In the genomic region with DNA sequence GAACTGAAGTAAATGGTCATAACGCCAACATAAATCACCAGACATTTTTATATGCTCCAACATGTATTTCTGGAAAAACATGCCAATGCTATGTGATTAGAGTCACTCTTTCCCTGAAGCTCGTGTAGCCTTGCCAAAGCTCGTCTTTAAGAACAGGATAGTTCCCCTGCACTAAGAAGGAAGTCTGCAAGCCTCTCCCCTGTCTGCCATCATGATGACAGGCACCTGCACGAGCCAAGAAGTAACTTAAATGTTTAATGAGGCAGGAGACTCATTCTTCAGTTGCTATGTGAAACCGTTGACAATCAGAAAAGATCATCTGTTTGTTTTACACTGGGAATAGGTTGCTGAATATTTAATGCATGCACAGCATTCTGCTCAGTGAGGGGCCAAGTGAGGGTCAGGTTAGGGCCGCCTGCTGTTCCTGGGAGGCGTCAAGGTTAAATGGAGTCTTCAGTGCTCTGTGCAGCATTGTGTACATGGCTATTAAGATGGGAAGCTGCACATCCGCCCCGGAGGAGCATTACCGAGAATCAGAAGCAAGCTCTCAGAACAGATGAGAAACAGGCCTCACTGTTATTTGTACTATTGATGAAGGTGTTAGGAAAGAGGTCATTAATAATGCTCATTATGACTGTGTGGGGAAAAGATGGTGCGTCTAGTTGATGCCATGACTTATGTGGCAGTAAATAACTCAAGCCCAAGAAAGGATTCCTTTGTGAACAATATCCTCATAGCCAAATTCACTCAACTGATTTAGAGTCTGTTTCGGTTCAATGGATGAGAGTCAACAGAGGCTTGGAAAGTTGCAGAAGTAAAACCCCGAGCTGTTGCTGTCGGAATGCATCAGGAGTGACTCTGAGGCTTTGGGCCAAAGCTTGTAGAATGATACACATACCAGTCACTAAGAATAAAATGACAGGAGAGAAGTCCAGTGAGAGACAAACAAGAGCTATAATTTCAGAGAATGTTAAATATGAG, we compare ENCODE assay signal across 13 mouse cellular contexts. TPM values are rescaled to one million over a fixed set of nuclear protein-coding genes. Genes with fewer than 3 reads are reported as not detected.
DNase-seq lines count a peak whose midpoint lies in the region; ATAC-seq lines count a peak whose summit lies in the region.
"Had no signal": no experiment of that assay in that cellular context is flagged by ENCODE, and none has a peak within 500 bp of the region (broad histone marks: within the 10 kb centered on the region; RNA-seq: fewer than 3 reads in every experiment).

No protein-coding gene starts in this region.

- no peaks in the 10 kb centered on the region for H3K36me3 ChIP-seq in forebrain, embryonic 12.5 days (replicated peaks)
- H3K36me3 ChIP-seq in forebrain, embryonic 11.5 days (ENCODE audit: control insufficient read depth, insufficient read depth, low read length), result no peaks in the 10 kb centered on the region
- no peaks in the 10 kb centered on the region for H3K36me3 ChIP-seq in midbrain, embryonic 11.5 days (ENCODE audit: control insufficient read depth, insufficient read depth, low read length)
- H3K36me3 ChIP-seq in midbrain, embryonic 10.5 days, result no peaks in the 10 kb centered on the region
- H3K36me3 ChIP-seq: embryonic facial prominence, embryonic 13.5 days had no signal

- H3K4me3 ChIP-seq in forebrain, embryonic 12.5 days (replicated peaks), result no peak overlapping the region
- H3K4me3 ChIP-seq in forebrain, embryonic 11.5 days (ENCODE audit: low read depth, low read length), result no peak overlapping the region
- no peak overlapping the region for H3K4me3 ChIP-seq in midbrain, embryonic 11.5 days (ENCODE audit: low read depth, low read length)
- no peak overlapping the region for H3K4me3 ChIP-seq in midbrain, embryonic 10.5 days
- H3K4me3 ChIP-seq: embryonic facial prominence, embryonic 13.5 days had no signal

- no peaks in the 10 kb centered on the region for H3K9me3 ChIP-seq in forebrain, embryonic 12.5 days
- no peaks in the 10 kb centered on the region for H3K9me3 ChIP-seq in forebrain, embryonic 11.5 days (ENCODE audit: control insufficient read depth, low read length)
- no peaks in the 10 kb centered on the region for H3K9me3 ChIP-seq in midbrain, embryonic 11.5 days (ENCODE audit: control insufficient read depth, low read length)
- no peaks in the 10 kb centered on the region for H3K9me3 ChIP-seq in midbrain, embryonic 10.5 days (replicated peaks)
- H3K9me3 ChIP-seq: embryonic facial prominence, embryonic 13.5 days had no signal

- no peak for DNase-seq in forebrain, embryonic 11.5 days (ENCODE audit: low spot score)
- no peak for DNase-seq in midbrain, embryonic 11.5 days (ENCODE audit: low spot score, missing footprints)
- no peak for DNase-seq in midbrain, embryonic 10.5 days (ENCODE audit: low spot score)
- peak; percentile 58 for DNase-seq in mesoderm, embryonic 11.5 days (ENCODE audit: low read depth, low spot score)
- DNase-seq in natural killer cell, adult 2 months (ENCODE audit: low spot score in 2 of 2), result no peak
- no peak for DNase-seq in right cerebral cortex, postnatal 25 days
- no peak for DNase-seq in kidney, adult 11 months
- DNase-seq: adrenal gland, postnatal 14 days; lung, postnatal 4 days had no signal

- H3K9ac ChIP-seq in forebrain, embryonic 12.5 days, result no peak overlapping the region
- no peak overlapping the region for H3K9ac ChIP-seq in forebrain, embryonic 11.5 days (ENCODE audit: low read length)
- H3K9ac ChIP-seq in midbrain, embryonic 11.5 days (ENCODE audit: low read length), result no peak overlapping the region
- H3K9ac ChIP-seq: embryonic facial prominence, embryonic 13.5 days; liver, embryonic 14.5 days had no signal

- ATAC-seq in forebrain, embryonic 12.5 days (ENCODE audit: low FRiP score), result peak; percentile 75; the same call in 1 of the 2 replicates
- no peak for ATAC-seq in forebrain, embryonic 11.5 days (replicated peaks; ENCODE audit: low FRiP score)
- peak; percentile 61; the same call in 1 of the 2 replicates for ATAC-seq in midbrain, embryonic 11.5 days (ENCODE audit: low FRiP score)
- ATAC-seq: intestine, postnatal 0 days had no signal

- peaks cover 4% of the 10 kb centered on the region; the same call in 1 of the 2 replicates for H3K4me1 ChIP-seq in forebrain, embryonic 12.5 days
- no peaks in the 10 kb centered on the region for H3K4me1 ChIP-seq in forebrain, embryonic 11.5 days (replicated peaks; ENCODE audit: control insufficient read depth, insufficient read depth, low read length)
- no peaks in the 10 kb centered on the region for H3K4me1 ChIP-seq in midbrain, embryonic 11.5 days (ENCODE audit: control insufficient read depth, insufficient read depth, low read length)
- peaks cover 5% of the 10 kb centered on the region for H3K4me1 ChIP-seq in midbrain, embryonic 10.5 days
- H3K4me1 ChIP-seq: embryonic facial prominence, embryonic 13.5 days had no signal

- no peak overlapping the region for H3K27ac ChIP-seq in forebrain, embryonic 12.5 days
- no peak overlapping the region for H3K27ac ChIP-seq in forebrain, embryonic 11.5 days (ENCODE audit: low read depth, low read length)
- H3K27ac ChIP-seq in midbrain, embryonic 11.5 days (ENCODE audit: low read depth, low read length), result no peak overlapping the region
- no peak overlapping the region for H3K27ac ChIP-seq in midbrain, embryonic 10.5 days (replicated peaks)
- H3K27ac ChIP-seq: embryonic facial prominence, embryonic 13.5 days; liver, embryonic 14.5 days had no signal

- 70% methylated on average over 14 of the region's 14 CpGs for WGBS in forebrain, embryonic 12.5 days
- 75% methylated on average over 14 of the region's 14 CpGs for WGBS in forebrain, embryonic 11.5 days
- WGBS in midbrain, embryonic 11.5 days, result 72% methylated on average over 14 of the region's 14 CpGs
- 74% methylated on average over 14 of the region's 14 CpGs for WGBS in midbrain, embryonic 10.5 days

- H3K27me3 ChIP-seq in forebrain, embryonic 12.5 days, result no peaks in the 10 kb centered on the region
- no peaks in the 10 kb centered on the region for H3K27me3 ChIP-seq in forebrain, embryonic 11.5 days (ENCODE audit: control insufficient read depth, insufficient read depth, low read length)
- H3K27me3 ChIP-seq in midbrain, embryonic 11.5 days (ENCODE audit: control insufficient read depth, insufficient read depth, low read length), result no peaks in the 10 kb centered on the region
- H3K27me3 ChIP-seq in midbrain, embryonic 10.5 days (ENCODE audit: low read depth, poor library complexity, severe bottlenecking), result no peaks in the 10 kb centered on the region
- H3K27me3 ChIP-seq: embryonic facial prominence, embryonic 13.5 days had no signal

- H3K4me2 ChIP-seq in forebrain, embryonic 12.5 days, result no peak overlapping the region
- no peak overlapping the region for H3K4me2 ChIP-seq in forebrain, embryonic 11.5 days (ENCODE audit: low read depth, low read length, severe bottlenecking)
- no peak overlapping the region for H3K4me2 ChIP-seq in midbrain, embryonic 11.5 days
- H3K4me2 ChIP-seq: embryonic facial prominence, embryonic 13.5 days had no signal

RNA-seq across cellular contexts. Expression of gene Popdc3, which starts 15.7 kb away (rescaled TPM):
- 0.10 and 0.19 TPM in 2 replicates for polyA plus RNA-seq in forebrain, embryonic 12.5 days (2016; fragmentation: Nextera tagmentation; extraction: Ambion mirVana)
- 0.24 and 0.27 TPM in 2 replicates for polyA plus RNA-seq in forebrain, embryonic 11.5 days (2014; fragmentation: Nextera tagmentation; extraction: Ambion mirVana)
- 0.19 and 0.22 TPM in 2 replicates for polyA plus RNA-seq in midbrain, embryonic 11.5 days (2014; fragmentation: Nextera tagmentation; extraction: Ambion mirVana)
- polyA plus RNA-seq in midbrain, embryonic 10.5 days (2016; fragmentation: Nextera tagmentation; extraction: Ambion mirVana), result 0.19 and 0.22 TPM in 2 replicates
